Mouse (Mus musculus): ENCODE measurements around the gene Lyve1.

GRCm38 (mm10) chr7:110896453-110896852 lies 33.4 kb upstream of the Lyve1 start:
- TF ChIP-seq CTCF (IDR thresholded peaks at IDR 0.05; ENCODE audit: low read depth, low read length) (no peak), GATA1 (IDR thresholded peaks at IDR 0.05; ENCODE audit: borderline replicate concordance, low read length) (no peak), GATA2 (IDR thresholded peaks at IDR 0.05; ENCODE audit: borderline replicate concordance, low read depth, low read length) (no peak), TAL1 (conservative IDR thresholded peaks at IDR 0.05; ENCODE audit: low read depth, low read length) (no peak)
